Mouse (Mus musculus) stomach, embryonic 14.5 days (tissue): ENCODE data around the gene Nuak1. TPM values are rescaled to one million over a fixed set of nuclear protein-coding genes. Genes with fewer than 3 reads are reported as not detected.

Experiments
- ATAC-seq: fragments of 200-750 bp; cut with Nextera tagmentation; 2 replicates; pipeline ENCODE4 v1.8.0; 2017; ENCODE audit warnings: low read depth, moderate TSS enrichment; ENCODE audit not compliant: insufficient number of reproducible peaks, insufficient read depth, low FRiP score
- H3K27ac ChIP-seq: fragments of 300-500 bp; sonication (generic); 2 replicates; pipeline ENCODE4 v1.5.1; 2014; ENCODE audit warnings: mild to moderate bottlenecking, low read length, moderate library complexity, mixed read lengths
- H3K27me3 ChIP-seq: fragments of 300-500 bp; sonication (generic); 2 replicates; pipeline ENCODE4 v1.6.1; 2014; ENCODE audit warnings: low read length, control low read depth, mixed read lengths; ENCODE audit not compliant: control insufficient read depth, insufficient read depth
- H3K36me3 ChIP-seq: fragments of 300-500 bp; sonication (generic); 2 replicates; pipeline ENCODE4 v1.6.1; 2014; ENCODE audit warnings: mild to moderate bottlenecking, control low read depth, low read length, moderate library complexity, mixed read lengths; ENCODE audit not compliant: control insufficient read depth, insufficient read depth
- H3K4me1 ChIP-seq: fragments of 300-500 bp; sonication (generic); 2 replicates; pipeline ENCODE4 v1.6.1; 2014; ENCODE audit warnings: low read length, control low read depth, mixed read lengths; ENCODE audit not compliant: control insufficient read depth, insufficient read depth
- H3K4me2 ChIP-seq: fragments of 300-500 bp; sonication (generic); replicated peaks from 2 replicates; pipeline ENCODE4 v1.6.1; 2014; ENCODE audit warnings: low read depth, low read length, control low read depth
- H3K4me3 ChIP-seq: fragments of 300-500 bp; sonication (generic); 2 replicates; pipeline ENCODE4 v1.5.1; 2014; ENCODE audit warnings: low read depth, low read length, control low read depth
- H3K9ac ChIP-seq: fragments of 300-500 bp; sonication (generic); replicated peaks from 2 replicates; pipeline ENCODE4 v1.6.1; 2014; ENCODE audit warnings: low read depth, mild to moderate bottlenecking, control low read depth, low read length, moderate library complexity, mixed read lengths
- H3K9me3 ChIP-seq: fragments of 300-500 bp; sonication (generic); 2 replicates; pipeline ENCODE4 v1.6.1; 2016; ENCODE audit warnings: low read depth, low read length, control low read depth; ENCODE audit not compliant: control insufficient read depth
- WGBS: fragments of 180-500 bp; shearing (Covaris S2); extraction: QIAGEN DNeasy Blood & Tissue Kit; methylation state at CpG from one replicate; pipeline ENCODE4 v1.1.7; 2014; 5-methylcytosine and 5-hydroxymethylcytosine counted together
- polyA plus RNA-seq: library from polyadenylated mRNA; unstranded; fragments of >200 nt; fragmentation: Nextera tagmentation; extraction: Ambion mirVana; gene quantifications from 2 replicates; pipeline ENCODE4 v1.2.1, GENCODE M21; 2014

Nuak1 gene
- polyA plus RNA-seq, 1 experiment from 2014 or later, result 0.94 TPM

DNA sequence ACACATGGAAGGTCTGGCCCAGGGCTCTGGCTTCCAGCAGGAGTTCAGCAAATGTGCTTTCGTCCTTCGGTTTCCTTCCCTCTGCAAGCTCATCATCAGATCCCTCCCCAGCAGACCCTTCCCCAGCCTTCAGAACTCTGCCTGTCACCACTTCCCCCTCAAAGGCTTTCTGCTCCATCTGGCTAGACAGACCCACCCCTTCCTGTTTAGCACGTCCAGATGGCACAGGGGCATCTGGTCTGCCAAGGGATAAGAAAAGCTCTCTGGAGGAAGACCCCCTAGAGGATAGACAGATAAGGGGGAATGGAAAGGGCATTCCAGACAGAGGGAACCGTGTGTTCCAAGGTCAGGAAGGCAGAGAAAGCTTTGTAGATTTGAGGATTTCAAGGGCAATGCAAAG is 53.1 kb downstream of the Nuak1 start:
- ATAC-seq, result no peak
- Histone ChIP-seq H3K4me2 (no peak overlapping the region), H3K4me3 (no peak overlapping the region), H3K9ac (no peak overlapping the region), H3K4me1 (peaks cover 20% of the 10 kb centered on the region), H3K27ac (no peak overlapping the region; the same call in 1 of the 2 replicates), H3K36me3 (no peaks in the 10 kb centered on the region), H3K9me3 (no peaks in the 10 kb centered on the region), H3K27me3 (no peaks in the 10 kb centered on the region)
- WGBS, result 50% methylated on average over 4 of the region's 4 CpGs

DNA sequence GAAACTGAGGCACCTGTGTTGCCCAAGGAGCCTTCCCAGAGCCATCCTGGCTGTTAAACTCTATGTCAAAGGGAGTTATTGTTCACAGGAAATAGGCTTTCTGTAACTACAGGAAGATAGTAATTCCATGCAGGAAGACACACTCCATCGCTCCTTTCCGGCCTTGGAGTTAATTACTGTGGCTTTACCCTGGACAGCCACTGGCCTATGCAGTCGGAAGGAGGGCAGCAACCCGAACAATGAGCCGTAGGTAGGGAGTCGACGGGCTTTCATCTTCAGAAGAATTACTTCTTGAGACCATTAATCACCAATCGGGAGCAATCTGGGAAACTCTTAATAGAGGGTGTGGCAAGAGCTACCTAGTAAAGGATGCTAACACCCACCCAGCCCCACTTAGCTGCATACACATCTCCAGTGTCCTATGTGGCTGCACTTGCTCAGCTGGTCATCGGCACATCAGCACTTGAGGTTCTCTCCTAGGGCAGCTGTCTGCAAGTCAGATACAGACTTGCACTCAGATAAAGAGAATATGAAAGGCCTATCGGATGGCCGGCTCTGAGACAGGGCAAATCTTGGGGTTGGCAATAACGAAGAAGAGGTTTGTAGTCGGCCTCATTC is 53.7 kb downstream of the Nuak1 start:
- Histone ChIP-seq H3K4me3 (no peak overlapping the region), H3K36me3 (no peaks in the 10 kb centered on the region), H3K4me1 (peaks cover 20% of the 10 kb centered on the region), H3K9ac (no peak overlapping the region), H3K4me2 (no peak overlapping the region), H3K27me3 (no peaks in the 10 kb centered on the region), H3K9me3 (no peaks in the 10 kb centered on the region), H3K27ac (no peak overlapping the region)
- WGBS, result 64% methylated on average over 13 of the region's 13 CpGs
- no peak for ATAC-seq

DNA sequence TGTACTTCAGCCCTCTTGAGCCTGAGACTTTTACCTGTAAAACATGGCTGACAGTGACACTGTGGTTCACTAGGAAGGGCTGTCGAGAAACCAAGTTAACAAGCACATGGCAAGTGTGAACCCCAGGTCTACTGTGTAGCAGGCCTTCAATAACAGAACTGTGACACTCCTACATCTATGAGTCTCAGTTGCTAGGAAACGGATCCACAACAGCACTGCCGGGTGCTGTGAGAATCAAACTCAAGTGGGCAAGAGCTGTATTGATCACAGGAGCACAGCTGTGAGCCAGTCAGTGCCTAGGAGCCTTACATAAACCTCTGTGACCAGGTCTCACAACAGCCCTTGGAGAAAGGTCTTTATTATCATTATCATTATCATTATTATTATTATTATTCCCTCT is 54.2 kb downstream of the Nuak1 start:
- Histone ChIP-seq H3K27ac (no peak overlapping the region), H3K9ac (no peak overlapping the region), H3K4me2 (no peak overlapping the region), H3K9me3 (no peaks in the 10 kb centered on the region), H3K4me1 (peaks cover 20% of the 10 kb centered on the region), H3K4me3 (no peak overlapping the region), H3K36me3 (no peaks in the 10 kb centered on the region), H3K27me3 (no peaks in the 10 kb centered on the region)
- ATAC-seq, result no peak
- WGBS, result 72% methylated on average over 3 of the region's 3 CpGs

- no peak for ATAC-seq
- no peak overlapping the region for H3K4me2 ChIP-seq
- 73% methylated on average over 9 of the region's 9 CpGs for WGBS
- no peaks in the 10 kb centered on the region for H3K36me3 ChIP-seq
- peaks cover 20% of the 10 kb centered on the region for H3K4me1 ChIP-seq
- no peak overlapping the region for H3K9ac ChIP-seq
- H3K9me3 ChIP-seq, result no peaks in the 10 kb centered on the region
- no peaks in the 10 kb centered on the region for H3K27me3 ChIP-seq
- no peak overlapping the region for H3K27ac ChIP-seq
- H3K4me3 ChIP-seq, result no peak overlapping the region
Measured at GRCm38 (mm10) chr10:84384761-84385160, 55.6 kb downstream of the Nuak1 start.

DNA sequence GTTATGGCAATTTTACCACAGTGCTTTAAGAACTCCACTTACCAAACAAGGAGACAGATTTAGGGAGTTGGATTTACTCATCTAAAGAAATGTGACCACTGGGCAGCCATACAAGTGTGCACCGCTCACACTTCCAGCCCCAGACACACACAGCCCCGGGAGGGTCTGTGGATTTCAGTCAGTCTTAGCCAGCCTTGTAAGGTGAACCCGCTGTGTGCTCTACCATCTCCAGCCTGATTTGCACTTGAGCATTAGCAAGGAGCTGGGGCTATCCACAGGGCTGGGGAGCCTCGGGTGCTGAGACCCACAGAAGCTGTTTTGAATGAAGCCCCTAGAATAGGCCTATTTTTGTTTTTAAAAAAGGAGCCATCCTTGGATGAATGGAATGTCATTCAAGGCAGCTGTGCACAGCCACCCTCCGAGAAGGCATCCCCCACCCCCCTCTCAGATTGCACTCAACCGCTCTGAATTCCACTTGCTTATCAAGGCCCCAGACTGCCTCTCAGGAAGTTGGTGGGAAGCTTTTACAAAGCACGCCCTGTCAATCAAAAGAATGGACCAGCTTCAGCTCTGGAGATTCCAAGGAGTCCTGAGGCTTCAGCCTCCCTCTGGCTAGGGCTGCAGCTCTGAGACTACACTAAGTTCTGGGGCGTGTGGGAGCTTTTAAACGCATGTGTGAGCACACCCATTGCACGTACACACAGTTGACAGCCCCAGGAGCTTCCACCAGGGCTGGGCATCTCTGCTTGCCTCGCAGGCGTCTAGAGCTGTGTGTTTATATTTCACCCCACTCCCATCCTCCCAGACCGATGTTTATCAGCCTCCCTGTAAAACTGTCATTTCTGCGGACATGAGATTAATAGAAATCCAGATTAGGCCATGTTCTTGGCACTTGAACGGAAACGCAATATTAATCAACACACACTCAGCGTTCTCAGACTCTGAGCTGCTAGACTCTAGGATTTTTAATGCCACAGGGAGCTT is 57.2 kb downstream of the Nuak1 start:
- Histone ChIP-seq H3K4me1 (peaks cover 13% of the 10 kb centered on the region), H3K36me3 (no peaks in the 10 kb centered on the region), H3K4me3 (no peak overlapping the region), H3K27ac (peak overlapping the region; percentile 44; the same call in 1 of the 2 replicates), H3K9me3 (no peaks in the 10 kb centered on the region), H3K9ac (no peak overlapping the region), H3K4me2 (no peak overlapping the region), H3K27me3 (no peaks in the 10 kb centered on the region)
- 14% methylated on average over 17 of the region's 17 CpGs for WGBS
- peak; percentile 73 for ATAC-seq

DNA sequence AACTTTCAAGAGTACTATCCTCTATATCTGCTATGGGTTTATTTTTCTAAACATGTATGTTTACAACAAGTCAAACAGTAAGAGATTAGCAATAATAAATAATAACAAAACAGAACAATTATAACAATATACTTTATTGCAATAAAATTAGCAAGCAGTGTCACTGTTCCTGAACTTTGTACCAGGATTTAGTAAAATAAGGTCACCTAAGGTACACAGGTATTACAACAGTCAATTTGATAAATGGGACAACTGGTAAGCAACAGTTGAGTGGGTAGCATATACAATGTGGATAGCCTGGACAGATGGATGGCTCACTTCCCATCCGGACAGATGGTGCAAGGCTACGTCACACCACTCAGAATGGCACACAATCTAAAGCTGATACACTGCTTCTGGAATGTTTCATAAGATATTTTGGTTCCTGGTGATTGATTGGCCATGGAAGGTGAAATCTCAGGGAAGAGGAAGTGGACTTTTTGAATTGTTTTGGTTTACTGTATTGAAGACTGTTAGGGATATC is 59.1 kb downstream of the Nuak1 start:
- Histone ChIP-seq H3K9ac (no peak overlapping the region), H3K4me2 (no peak overlapping the region), H3K4me3 (no peak overlapping the region), H3K4me1 (peaks cover 12% of the 10 kb centered on the region), H3K9me3 (no peaks in the 10 kb centered on the region), H3K27ac (no peak overlapping the region), H3K36me3 (no peaks in the 10 kb centered on the region), H3K27me3 (no peaks in the 10 kb centered on the region)
- no peak for ATAC-seq
- 69% methylated on average over 2 of the region's 2 CpGs for WGBS

GRCm38 (mm10) chr10:84379366-84379765 is 61.0 kb downstream of the Nuak1 start:
- Histone ChIP-seq H3K9ac (no peak overlapping the region), H3K4me2 (no peak overlapping the region), H3K27ac (no peak overlapping the region), H3K4me3 (no peak overlapping the region), H3K4me1 (peaks cover 12% of the 10 kb centered on the region), H3K9me3 (no peaks in the 10 kb centered on the region), H3K27me3 (no peaks in the 10 kb centered on the region), H3K36me3 (peaks cover 6% of the 10 kb centered on the region; the same call in 1 of the 2 replicates)
- 100% methylated on average over 1 of the region's 1 CpGs for WGBS
- no peak for ATAC-seq

DNA sequence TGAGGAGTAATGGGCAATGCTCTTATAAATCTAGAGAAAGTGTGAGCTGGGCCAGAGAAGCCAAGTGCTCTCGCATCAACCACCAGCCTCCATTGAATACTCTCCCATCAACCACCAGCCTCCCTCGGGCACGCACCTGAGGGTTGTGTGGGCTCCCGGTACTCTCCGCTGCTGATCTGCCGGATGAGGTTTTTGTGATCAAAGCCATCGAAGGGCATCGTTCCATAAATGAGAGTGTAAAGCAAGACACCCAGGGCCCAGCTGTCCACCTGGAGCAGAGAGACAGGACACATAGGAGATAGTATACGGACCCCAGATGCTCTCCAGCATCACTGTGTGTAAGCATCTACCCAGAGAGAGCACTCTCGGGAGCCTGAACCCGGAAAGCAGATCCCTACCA is 62.4 kb downstream of the Nuak1 start:
- peaks cover 9% of the 10 kb centered on the region; the same call in 1 of the 2 replicates for H3K36me3 ChIP-seq
- no peak overlapping the region for H3K27ac ChIP-seq
- no peak overlapping the region for H3K4me3 ChIP-seq
- no peaks in the 10 kb centered on the region for H3K9me3 ChIP-seq
- no peak overlapping the region for H3K9ac ChIP-seq
- 92% methylated on average over 11 of the region's 11 CpGs for WGBS
- no peak overlapping the region for H3K4me2 ChIP-seq
- no peaks in the 10 kb centered on the region for H3K27me3 ChIP-seq
- H3K4me1 ChIP-seq, result peaks cover 2% of the 10 kb centered on the region; the same call in 1 of the 2 replicates
- no peak for ATAC-seq
